Mouse (Mus musculus) common myeloid progenitor, adult 5-6 weeks (primary cell): ENCODE measurements at regions not wholly inside any gene's neighbourhood (a gene's known extent, or its start where the extent isn't known, plus 50 kb on each side); places are given as distances from the start of the nearest gene placed in this dataset.
A peak's percentile ranks its signal among the peaks of the same experiment; 100 is the strongest.

Experiments
- ATAC-seq: replicated peaks from 2 replicates; pipeline ENCODE4 v1.8.0; 2016; ENCODE audit warnings: low read depth, mild to moderate bottlenecking, moderate TSS enrichment, inconsistent platforms; ENCODE audit not compliant: poor library complexity, severe bottlenecking

- ATAC-seq: no peak
These were observed 189.5 kb downstream of the Zfp462 start for GRCm38 (mm10) chr4:55134339-55134738.

DNA sequence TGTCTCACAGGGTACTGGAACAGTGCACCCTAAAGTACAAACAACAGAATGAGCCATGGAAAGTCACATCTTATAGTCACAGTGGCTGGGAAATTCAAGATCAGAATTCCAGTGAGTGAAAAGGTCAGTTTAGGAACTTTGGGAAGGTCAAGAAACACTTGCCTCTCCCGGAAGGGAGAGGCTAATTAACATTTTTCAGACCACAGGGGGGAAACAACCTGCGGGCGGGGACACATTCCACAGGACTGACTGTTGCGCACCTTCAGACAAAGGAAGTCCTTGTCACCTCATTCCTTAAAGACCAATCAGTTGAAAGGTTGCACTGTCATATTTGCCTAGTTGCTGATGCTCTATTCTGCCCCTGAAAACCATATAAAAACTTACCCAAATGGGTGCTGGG is 189.9 kb downstream of the Zfp462 start:
- no peak for ATAC-seq

GRCm38 (mm10) chr4:55136283-55136682 is 191.4 kb downstream of the Zfp462 start:
- ATAC-seq: no peak

- ATAC-seq: 0 out of 2 replicates have a peak, but pooled peaks have one; percentile 5
These were observed 193.0 kb downstream of the Zfp462 start for GRCm38 (mm10) chr4:55137781-55138394.

GRCm38 (mm10) chr4:55141317-55141716 is 196.5 kb downstream of the Zfp462 start:
- no peak for ATAC-seq

DNA sequence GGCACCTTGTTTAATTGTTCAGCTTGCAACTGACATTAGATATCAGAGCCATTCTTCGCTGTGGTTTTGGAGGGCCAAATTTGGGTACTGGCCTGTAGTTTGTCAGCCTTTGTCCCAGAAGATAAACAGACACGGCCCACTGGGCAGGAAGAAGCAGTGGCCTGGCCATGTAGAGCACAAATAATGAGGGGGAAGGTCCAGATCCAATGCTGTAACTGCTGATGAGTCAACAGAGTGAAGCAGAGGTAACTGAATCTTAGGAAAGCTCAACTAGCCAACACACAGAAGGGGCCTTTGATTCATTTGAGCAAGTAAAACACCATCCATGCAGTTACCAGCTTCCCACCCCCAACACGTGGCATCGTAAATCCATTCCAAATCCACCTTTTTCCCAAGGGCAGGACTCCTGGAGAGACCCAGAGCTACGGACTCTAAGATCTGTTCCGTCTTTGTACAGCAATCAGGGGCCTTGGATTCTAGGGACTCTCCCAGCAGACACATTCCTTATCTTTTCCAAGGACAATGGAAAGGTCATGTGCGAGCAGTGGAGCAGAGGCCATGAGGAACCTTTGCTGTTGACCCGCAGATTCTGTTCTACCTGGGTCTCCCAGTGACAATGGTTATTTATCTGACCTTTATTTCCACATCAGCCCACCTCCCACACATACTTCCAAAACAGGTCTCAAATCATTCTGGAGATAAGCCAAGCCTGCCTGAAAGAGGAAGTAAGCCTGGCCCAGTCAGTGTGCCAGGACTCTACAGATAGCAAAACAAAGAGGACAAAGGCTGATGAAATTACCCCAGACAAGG is 197.3 kb downstream of the Zfp462 start:
- peak; percentile 52 for ATAC-seq

GRCm38 (mm10) chr4:55143400-55143799 is 198.6 kb downstream of the Zfp462 start:
- no peak for ATAC-seq

DNA sequence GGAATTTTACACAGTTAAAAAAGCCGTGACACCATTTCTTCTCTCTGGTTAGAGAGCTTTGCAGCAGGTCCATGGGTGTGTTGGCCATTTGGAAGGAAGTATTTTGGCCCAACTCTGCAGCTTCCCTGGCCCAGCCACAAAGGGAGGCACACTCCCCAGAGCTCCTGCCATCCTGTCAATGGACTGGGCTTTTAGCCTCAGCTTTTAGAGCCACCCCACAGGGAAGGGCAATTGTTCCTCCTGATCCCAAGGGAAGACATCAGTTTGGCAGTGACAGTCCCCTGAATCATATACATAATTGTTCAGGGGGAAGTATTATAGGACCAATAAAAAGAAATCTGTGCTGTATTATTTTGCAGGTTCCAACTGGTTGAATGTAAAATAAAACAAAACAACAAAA is 200.1 kb downstream of the Zfp462 start:
- no peak for ATAC-seq

DNA sequence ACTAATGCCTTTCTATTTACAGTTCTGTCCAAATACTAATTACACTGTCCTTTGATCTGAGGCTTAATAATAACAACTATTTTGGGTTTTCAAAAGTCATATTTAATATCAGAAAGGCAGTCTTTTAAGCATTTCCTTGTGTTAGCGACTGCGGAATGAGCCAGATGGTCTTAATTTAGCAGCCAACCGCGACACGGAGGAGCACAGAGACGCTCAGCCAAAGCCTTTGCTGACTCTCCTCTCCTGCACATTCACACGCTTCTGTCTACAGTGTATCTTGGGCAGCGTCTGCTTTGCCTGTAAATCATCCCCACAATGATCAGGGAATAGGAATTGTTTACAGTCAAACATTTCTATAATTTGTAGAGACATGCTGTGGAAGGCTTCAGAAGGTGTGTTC is 201.1 kb downstream of the Zfp462 start:
- ATAC-seq: no peak

GRCm38 (mm10) chr4:55148380-55148779 is 201.5 kb upstream of the Rad23b start:
- ATAC-seq: no peak

DNA sequence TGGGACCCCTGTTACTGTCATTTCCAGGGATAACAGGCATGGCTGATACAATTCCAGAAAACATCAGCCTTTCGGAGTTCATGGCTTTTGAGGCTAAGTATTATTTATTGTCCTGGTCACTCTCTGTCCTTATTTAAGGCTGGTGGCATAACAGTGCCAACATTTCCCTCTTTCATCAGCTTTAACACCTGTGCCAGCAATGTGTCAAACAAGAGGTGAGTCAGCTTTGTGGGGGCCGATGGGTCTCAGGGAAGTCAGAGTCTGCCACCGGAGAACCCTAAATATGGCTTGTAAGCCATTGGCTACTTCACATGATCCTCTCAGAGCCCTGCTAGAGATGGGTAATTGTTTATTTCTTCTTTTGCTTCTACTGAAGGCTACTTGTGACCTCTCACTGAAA is 195.3 kb upstream of the Rad23b start:
- ATAC-seq: no peak

DNA sequence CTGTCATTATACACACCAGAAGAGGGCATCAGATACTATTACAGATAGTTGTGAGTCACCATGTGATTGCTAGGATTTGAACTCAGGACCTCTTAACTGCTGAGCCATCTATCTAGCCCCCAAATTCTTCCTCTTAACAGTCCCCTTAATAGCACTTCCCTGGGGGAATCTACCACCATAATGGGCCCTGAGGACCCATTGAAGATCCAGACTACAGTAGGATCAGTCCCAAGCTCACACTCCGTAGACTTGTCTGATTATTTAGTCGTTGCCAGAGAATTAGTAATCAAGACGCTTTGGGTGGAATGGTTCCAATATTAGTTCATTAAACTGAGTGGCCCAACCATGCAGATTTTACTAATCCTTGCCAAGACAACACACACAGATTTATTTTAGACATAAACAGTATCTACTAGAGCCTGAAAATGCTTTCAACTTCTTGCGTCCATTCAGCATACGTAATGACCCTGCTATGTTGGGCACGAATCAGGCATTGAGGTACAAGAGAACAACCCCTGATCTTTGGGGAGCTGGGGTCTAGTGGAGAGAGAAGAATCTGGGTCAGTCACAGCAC is 191.6 kb upstream of the Rad23b start:
- ATAC-seq: no peak

DNA sequence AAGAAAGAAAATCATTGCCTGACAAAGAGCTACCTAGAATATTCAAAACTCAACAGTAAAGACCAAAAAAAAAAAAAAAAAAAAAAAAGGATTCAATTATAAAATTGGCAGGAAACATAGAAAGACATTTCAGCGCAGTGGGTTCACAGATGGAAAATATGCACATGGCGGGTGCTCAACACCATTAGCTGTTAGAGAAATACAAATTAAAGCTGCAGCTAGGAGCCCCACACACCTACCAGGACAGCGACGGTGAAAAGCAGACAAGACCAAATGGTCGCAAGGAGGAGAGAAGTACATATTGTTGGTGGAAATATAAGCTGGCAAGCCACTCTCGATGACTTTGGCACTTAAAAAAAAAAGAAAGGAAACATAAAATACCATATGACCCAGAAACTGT is 183.6 kb upstream of the Rad23b start:
- no peak for ATAC-seq

GRCm38 (mm10) chr4:55169063-55169462 is 180.8 kb upstream of the Rad23b start:
- no peak for ATAC-seq

DNA sequence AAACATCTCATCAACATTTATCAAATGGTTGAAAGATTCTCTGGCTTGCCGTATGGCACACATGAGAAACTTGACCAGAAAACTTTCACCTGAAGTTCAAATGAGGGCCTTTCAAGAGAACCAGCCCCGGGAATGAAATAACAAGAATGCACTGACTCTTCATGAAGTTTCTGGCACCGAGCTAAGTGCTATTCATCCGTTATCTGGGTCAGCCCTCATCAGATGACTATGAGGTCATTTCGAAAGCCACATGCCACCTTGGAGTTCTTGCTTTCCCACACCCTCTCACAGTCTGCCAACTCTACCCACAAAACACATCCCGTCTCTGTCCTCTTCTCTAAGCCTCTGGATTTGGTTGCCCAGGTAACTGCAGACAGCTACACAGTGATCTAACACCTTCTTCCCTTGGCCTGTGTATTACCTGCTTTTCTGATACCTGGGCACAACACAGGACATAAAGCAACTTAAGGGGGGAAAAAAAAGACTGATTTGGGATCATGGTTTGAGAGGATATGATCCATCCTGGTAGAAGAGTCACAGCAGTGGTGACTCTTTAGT is 177.4 kb upstream of the Rad23b start:
- no peak for ATAC-seq

DNA sequence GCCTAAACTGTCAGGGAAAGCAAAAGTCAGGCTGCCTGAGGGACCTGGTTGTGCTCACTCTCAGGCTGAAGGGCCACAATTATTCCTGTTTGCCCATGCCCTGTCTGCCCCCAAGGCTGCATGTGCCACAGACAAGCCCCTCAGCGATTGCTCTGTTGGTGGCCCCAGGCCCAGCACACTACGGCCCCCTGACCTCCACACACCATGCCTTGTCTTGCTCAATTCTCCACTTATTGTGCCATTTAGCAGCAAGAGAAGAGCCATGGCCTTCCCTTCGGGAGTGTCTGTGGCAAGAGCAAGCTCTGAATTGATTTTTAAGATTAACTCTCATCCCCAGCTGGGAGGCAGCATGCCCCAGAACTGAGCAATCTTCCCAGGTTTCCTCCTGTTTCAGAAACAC is 173.8 kb upstream of the Rad23b start:
- ATAC-seq: no peak

GRCm38 (mm10) chr4:55179456-55179855 is 170.4 kb upstream of the Rad23b start:
- no peak for ATAC-seq

- ATAC-seq: no peak
These were observed 166.3 kb upstream of the Rad23b start for GRCm38 (mm10) chr4:55183519-55183918.

GRCm38 (mm10) chr4:55188716-55189115 is 161.1 kb upstream of the Rad23b start:
- no peak for ATAC-seq

DNA sequence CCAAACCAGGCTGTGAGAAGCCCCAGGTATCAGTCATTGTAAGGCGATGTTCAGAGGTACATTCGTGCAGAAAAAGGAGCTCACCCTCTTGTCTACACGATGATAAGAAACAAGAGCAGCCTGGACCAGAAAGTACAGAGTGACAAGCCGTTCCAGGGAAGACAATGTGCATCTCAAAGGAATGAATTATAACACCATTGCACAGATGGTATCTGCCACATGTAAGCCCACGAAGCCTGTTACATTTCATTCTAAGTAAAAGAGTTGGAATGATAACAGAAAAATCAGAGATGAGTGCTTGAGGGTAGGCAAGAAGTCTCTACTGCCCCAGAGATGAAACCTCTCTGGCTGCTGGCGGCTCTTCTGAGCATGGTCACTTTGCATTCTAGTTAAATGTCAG is 159.3 kb upstream of the Rad23b start:
- no peak for ATAC-seq

GRCm38 (mm10) chr4:55194061-55194460 is 155.8 kb upstream of the Rad23b start:
- ATAC-seq: no peak
